Mouse (Mus musculus): ENCODE results near the gene Srsf10.

Srsf10 gene

DNA sequence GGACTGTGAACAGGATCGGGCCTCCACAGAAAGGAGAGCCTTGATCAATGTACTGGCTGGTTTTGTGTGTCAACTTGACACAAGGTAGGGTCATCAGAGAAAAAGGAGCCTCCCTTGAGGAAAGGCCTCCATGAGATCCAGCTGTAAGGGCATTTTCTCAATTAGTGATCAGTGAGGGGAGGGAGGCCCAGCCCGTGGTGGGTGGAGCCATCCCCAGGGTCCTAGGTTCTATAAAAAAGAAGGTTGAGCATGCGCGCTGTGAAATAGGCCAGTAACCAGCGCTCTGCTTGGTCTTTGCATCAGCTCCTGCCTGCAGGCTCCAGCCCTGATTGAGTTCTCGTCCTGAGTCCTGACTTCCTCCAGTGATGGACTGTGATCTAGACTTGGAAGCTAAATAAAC, 29.0 kb downstream of the Srsf10 start:
- peak; percentile 66 for DNase-seq (ENCODE audit: low read depth, low spot score)

DNA sequence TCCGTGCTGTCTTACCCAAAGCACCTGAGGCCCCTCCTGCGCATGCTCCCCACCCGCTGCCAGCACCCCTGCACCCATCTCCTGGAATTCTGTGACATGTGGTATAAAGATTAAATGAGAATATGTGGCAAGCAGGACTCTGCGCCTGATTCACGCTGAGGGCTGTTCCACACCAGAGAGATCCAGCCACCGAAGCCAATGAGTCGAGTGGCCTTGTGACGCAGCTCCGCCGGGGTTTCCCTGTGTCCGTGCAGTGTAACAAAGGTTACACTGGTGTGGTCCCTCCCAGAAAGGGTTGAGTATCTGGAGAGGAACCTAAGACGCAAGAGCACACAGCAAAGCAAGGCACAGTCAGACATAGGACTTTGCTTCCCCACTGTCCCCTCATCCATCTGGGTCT, 30.1 kb downstream of the Srsf10 start:
- no peak for DNase-seq (ENCODE audit: low read depth, low spot score)

DNA sequence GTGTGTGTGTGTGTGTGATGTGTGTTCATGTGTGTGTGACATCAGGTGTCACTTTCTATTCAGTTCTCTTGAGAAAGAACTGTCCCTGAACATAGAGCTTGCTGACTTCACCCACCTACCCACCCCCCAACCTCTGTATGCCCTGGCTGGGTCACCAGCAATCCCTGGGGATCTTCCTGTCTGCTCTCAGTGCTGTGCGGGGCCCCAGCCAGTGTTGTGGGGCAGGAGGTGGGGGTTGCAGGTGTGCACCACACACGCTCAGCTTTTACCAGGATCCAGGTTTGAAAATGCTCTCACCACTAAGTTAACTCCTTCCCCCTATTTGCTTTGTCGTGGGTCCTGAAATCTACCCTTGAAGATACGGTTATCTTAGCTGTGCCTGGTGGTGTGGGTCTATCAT, 30.6 kb downstream of the Srsf10 start:
- DNase-seq (ENCODE audit: low read depth, low spot score) = no peak

DNA sequence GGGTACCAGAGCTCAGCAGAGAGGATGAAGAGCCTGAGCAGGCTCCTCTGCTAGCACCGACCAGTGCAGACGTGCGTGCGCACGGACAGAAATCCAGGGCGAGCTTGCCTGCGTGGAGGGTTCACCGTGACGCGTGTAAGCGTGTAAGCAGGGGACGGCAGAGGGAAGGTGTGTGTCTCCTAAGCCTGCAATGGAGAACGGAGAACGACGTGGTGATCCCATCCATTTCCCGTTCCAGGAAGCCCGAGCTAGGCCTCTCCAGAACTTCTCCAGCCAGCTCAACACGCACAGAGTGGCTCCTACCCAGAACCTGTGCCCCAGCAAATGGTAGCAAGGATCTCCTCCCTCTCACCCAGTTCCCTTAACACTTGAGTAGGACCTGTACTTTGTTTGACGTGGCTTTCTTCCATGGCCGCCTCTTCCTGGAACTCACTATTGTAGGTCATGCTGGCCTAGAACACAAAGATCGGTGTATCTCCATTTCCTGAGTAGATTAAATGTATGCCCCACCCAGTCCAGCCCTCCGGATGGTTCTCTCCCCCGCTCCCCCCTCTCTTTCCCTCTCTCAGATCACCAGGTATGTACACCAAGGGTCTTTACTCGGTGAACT, 33.0 kb downstream of the Srsf10 start:
- DNase-seq (ENCODE audit: low read depth, low spot score) = peak; percentile 42

DNA sequence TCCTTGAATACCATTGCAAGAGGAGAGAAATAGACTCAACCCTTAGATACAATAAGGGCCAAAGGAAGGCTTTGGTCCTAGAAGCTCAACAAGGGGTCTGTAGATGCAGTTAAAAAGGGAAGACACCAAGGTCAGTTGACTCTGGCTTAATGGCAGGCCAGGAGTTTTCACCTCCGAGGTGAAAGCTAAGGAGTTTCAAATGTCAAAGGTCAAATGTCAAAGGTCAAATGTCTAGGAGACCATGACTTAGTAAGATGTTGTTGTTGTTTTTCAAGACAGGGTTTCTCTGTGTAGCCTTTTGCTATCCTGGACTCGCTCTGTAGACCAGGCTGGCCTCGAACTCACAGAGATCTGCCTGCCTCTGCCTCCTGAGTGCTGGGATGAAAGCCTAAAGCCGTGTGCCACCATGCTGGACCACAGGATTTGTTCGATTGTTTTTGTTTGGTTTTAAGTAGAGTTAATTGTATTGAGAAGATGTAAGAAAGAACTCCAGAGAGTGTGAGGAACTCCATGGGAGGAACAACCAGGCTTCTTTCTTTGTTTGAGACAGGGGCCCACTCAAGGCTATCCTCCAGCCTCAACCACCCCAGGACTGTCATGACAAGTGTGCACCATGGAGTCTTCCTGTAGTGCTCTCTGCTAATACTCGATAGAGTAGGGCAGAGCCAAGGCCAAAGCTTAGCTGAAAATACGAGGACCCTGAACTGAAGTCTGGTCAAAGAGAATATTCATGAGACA, 33.8 kb downstream of the Srsf10 start:
- peak; percentile 73 for DNase-seq (ENCODE audit: low read depth, low spot score)

DNA sequence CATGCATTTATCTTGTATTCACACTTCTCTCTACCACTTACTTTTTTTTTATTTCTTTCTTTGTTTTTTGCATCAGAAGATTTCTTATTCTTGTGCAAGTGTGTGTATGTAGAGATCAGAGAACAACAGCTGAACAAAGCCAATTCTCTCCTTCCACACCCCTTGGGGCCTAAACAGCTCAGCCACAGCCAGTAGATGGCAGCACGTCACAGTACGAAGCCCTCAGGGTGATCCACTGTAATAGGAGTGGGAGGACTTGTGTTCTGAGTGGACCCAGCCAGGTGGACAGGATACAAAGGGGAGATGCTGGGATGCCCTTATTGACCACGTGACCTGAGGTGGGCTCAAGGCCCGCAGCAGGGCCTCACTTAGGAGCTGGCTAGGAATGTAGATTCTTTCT, 34.3 kb downstream of the Srsf10 start:
- peak; percentile 75 for DNase-seq (ENCODE audit: low read depth, low spot score)

DNA sequence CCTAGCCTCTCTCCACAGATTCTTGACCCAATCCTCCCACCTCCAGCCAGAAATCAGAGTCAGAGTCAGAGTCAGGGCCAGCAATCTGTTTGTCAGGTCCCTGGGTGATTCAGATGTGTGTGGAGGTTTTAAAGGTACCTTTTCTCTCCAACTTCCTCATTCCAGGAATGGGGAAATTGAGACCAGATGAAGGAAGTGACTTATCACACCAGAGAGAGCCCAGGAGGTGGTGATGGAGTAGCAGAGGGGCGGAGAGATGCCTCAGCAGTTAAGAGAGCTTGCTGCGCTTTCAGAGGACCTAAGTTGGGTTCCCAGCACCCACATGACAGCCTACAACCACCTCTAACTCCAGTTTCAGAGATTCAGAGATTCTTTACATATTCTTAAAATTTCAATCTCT, 36.0 kb downstream of the Srsf10 start:
- DNase-seq (ENCODE audit: low read depth, low spot score) = no peak

DNA sequence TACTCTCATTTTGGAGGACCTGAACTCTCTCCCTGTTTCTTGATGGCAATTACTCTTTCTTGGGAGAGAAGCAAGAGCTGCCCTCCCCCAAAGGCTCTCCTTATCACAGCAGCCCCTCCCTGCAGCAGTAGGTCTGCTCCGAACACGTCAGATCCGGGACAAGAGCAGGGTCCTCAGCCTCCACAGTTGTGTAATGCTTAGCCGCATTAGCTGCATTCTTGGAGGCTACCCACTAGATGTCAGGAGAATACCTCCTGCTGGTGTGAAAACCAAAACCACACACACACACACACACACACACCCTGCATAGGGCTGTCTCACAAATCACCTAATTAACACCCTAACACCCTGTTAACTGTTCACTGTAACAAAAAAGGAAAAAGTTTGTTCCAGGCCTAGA, 37.3 kb downstream of the Srsf10 start:
- DNase-seq (ENCODE audit: low read depth, low spot score) = no peak

DNA sequence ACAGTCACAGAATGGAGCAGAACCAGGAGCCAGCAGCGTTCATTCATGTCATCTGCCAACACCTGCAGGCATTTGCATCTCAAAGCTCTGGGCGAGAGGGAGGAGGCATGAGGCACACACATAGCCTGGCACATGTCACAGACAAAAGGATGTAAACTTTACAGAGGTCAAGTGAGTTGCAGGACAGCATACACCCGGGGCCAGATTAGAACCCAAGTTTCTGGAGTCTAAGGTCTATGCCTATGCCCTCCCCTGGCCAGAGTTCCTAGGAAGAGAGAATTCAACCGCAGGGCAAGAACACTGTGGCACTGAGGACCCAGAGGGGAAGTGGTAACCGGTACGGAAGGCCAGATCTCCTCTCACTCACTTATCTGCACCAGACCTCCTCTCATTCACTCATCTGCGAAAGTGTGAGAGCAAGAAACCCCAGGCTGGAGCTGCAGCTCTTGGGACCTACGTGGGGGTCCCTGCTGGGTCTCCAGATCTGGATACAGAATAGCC, 39.6 kb downstream of the Srsf10 start, which contains the start of gene Cnr2:
Cnr2 (plus strand) TSS at position 324 of the 501 bp plus-strand sequence.
- no peak for DNase-seq (ENCODE audit: low read depth, low spot score)

DNA sequence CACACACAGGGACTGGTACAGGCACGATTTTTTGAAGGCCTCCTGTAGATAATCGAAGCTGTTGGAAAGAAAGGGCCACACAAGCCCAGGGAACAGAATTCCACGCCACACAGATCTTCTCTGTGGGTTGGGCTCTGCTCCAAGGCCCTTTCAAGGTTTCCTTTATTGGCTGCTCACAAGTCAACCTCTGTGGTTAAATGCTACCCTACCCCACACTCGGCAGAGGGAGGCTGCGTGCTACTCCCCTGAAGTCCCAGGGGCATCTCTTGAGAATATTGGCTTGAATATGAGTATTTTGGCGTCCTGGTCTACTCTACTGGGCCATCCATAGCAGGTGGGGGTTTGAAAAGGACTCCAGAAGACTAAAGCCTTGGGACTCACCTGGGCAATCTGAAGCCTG, 40.6 kb downstream of the Srsf10 start:
- no peak for DNase-seq (ENCODE audit: low read depth, low spot score)

DNA sequence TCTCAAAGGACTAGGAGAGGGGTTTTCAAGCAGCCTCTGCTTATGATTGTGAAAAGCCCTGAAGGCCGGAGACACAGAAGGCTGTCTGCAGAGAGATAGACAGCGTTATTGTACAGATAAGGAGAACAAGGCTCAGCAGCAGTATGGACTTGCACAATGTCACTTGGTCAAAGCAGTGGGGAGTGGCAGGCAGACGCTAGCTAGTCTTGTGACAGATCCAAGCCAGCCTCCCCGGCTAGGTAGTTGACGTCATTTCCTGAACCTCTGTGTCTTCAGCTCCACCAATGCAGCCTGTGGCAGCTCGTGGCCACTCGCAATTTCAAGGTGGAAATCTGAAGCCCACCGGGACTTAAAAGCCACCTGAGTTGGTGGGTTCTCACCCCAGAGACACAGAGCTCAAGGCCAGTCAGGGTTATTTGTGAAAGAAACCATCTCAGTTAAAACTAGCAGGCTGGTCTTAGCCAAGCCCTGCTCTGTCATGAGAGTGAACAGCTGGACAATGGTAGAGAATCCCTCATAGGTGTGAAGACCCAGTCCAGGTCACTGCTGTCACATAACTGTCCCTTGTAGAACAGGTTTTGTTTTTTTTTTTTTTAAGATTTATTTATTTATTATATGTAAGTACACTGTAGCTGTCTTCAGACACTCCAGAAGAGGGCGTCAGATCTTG, 43.0 kb downstream of the Srsf10 start:
- peak; percentile 75 for DNase-seq (ENCODE audit: low read depth, low spot score)

DNA sequence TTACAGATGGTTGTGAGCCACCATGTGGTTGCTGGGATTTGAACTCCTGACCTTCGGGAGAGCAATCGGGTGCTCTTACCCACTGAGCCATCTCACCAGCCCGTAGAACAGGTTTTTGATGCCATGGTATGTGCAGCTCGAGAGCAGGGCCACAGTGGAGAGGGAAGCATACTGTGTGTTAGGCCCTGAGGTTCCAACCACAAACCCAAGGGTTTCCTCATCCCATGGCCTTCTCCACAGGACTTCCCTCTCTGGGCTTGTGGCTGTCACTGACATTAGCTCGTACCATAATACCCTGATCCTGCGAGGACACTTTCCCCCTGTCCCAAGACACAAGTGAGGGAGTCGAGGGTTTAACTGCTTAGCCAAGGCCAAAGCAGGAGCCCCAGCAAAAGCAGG, 43.5 kb downstream of the Srsf10 start:
- no peak for DNase-seq (ENCODE audit: low read depth, low spot score)

DNA sequence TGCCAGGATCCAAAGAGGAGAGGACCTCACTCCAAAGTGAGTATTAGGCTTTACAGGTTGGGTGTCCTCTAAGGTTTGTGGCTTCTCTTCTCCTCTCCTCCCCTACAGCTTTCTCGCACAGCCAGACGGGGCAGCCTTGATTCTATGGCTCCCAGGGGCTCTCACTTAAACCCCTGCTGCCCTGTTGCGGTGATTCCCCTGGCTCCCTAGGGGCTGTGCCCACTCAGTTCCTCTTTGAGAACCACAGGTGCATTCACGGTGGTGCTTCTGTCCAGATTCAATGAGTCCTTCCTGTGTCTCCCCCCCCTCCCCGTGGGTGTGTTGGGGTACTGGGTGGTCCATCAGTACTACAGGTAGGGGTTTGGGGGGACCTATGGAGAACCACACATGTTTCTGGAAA, 44.5 kb downstream of the Srsf10 start:
- DNase-seq (ENCODE audit: low read depth, low spot score) = no peak

DNA sequence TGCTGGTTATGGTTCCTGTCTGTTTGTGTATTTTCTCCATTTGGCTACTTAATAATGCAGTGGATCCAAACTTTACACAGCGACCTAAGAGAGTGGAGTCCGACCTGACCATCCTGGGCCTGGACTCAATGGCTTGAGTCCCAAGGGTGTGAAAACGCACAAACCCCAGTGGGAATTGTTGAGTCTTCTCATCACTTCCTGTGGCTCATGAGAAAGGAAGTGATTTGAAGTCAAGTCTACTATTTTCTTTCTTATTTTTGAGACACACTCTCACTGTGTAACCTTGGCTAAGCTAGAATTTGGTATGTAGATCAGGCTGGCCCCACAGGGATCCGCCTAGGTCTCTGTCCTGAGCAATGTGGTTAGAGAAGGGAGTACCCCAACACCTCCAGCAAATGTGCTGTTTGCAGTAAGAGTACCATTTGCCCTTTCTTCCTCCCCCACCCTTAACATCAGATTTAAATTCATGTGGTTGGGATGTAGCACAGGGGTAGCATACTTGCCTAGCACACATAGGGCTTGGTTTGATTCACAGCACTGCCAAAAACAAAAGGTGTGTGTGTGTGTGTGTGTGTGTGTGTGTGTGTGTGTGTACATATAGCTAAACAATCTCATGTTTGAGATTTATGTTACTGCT, 47.2 kb downstream of the Srsf10 start:
- no peak for DNase-seq (ENCODE audit: low read depth, low spot score)

DNA sequence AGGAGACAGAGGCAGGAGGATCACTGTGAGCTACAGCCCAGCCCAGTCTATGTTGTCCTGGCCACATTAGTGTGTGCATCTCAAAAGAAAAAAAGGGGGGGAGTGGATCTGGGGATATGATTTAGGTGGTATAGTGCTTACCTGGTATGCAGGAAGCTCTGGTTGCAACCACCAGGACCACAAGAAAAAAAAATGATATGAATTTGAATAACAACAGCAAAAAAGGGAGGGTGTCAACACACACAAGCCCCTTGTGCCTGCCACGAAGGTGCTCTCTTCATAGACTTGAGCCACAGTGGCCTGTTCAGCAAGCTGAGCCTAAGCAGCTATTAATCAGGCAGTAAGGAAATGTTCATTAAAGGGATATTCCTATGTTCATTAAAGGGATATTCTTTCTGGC, 49.3 kb downstream of the Srsf10 start:
- no peak for DNase-seq (ENCODE audit: low read depth, low spot score)

DNA sequence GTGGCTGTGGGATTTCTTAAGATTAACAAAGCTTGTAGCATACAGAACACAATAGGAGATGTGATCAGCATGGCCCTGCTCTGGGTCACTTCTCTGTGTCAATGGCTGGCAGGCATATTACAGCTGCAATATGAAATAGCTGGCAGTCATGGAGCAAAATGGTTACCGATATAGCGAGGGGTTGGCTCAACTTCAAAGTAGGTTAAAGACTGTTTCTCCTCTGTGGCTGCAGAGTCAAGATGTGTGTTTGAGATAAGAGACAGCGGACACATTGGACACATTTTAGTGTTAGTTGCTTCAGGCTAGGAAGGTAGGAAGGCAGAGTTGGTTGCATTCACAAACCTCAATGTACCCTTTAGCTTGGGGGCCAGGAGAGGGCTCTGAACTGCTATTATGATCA, 51.1 kb downstream of the Srsf10 start:
- DNase-seq (ENCODE audit: low read depth, low spot score) = no peak

DNA sequence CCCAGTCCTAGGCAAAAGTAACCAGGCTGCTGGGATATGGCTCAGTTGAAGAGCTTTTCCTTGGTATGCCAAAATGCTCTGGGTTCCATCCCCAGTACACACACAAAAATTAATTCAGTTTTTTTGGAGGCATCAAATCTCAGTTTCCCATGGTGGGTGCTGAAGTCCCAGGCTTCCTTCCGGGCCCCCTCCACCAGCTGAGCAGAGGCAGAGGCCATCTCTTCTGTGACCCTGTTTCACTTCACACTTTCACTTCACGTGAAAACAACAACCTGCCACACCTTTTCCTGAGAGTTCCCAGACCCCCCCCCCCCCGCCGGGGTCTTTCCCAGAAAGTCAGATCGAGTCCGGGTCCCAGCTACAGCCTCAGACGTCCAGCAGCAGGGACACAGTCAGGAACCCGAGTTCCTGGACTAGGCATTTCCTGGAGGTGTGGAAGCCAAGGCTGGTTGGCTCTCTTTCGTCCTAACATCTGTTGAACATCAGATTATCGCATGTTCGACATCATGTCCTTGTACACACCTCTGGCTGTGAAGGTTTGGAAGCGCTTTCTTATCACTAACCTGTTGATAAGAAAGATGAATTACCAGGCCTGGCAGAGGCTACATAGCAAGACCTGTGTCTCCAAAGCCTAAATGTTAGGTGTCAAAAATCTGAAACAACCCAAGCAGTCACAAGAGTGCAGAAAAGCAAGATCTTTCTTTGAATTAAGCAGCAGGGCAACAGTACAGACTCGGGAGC, 53.9 kb downstream of the Srsf10 start:
- DNase-seq (ENCODE audit: low read depth, low spot score) = no peak

DNA sequence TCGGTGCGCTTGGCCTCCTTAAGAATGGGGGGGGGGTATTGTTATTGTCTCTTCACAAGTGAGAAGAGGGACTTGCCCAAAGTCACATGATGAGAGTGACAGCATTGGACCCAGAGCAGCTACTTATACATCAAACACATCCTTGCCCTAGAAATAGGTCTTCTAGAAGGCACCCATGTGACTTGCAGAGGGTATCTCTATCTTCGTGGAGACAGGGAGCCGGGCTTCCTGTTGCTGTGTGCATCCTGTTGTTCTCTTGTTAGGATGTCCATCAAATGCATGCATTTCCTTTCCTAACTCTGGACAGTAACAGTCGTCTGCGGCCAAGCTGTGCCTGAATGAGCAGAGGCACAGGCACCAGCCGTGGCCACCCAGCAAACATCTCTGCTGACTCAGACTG, 56.0 kb downstream of the Srsf10 start:
- DNase-seq (ENCODE audit: low read depth, low spot score) = no peak

DNA sequence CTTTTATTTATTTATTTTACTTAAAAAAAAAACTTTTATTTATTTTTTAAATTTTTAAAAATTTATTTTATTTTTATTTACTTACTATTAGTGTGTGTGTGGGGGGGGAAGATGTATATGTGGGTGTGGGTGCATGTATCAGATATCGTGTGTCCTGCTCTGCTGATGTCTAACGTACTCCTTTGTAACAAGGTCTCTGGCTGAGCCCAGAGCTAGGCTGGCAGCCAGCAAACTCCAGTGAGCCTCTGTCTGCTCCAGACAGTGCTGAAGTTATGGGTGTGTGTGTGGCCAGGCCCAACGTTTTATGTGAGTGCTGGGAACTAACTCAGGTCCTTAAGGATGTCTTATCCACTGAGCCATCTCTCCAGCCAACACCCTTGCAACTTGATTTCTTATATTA, 56.6 kb downstream of the Srsf10 start:
- DNase-seq (ENCODE audit: low read depth, low spot score) = no peak

DNA sequence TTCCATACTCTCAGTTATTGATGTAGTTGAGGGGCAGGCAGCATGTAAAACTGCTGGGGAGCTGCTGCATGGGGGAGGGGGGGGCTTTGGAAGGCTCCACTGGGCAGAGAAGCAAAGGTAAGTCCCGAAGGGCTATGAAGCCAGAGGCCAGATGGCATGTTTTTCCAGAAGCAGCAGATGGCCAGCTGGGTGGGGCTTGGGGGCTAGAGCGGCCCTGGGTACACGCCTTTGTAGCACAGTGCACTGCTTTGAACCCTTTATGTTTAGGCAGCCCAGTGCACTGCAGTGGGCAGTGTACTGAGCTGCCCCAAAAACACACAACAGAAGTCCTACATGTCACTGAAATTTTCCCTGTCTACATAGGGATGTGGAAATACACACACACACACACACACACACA, 57.3 kb downstream of the Srsf10 start:
- no peak for DNase-seq (ENCODE audit: low read depth, low spot score)

DNA sequence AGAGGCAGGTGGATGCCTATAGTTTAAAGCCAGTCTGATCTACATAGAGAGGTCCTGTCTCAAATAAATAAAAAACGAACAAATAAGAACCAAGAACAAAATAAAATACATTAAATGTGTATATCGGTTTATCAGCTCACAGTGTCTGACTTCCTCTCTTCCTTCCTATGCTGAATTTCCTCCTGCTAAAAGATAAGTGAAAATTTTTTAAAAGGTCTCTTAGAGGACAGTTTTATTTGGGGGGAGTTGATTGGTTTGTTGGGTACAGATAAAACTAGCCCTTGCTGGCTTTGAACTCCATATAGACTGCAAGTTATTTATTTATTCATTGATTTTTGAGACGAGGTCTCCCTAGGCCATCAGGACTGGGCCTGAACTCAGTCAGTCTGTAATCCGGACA, 57.9 kb downstream of the Srsf10 start:
- no peak for DNase-seq (ENCODE audit: low read depth, low spot score)
